Mouse (Mus musculus) MEL (cell line): ENCODE results near the gene Rpl12.

Experiments
- CTCF ChIP-seq, 3 experiments: IDR thresholded peaks in 2 of 3; conservative IDR thresholded peaks in 1 of 3; 2 replicates each; pipeline ENCODE4 v1.5.1; 2011 to 2012; ENCODE audit warnings: low read length in 3 of 3, low read depth in 2 of 3, mild to moderate bottlenecking in 2 of 3, improper control_type of control experiment in 1 of 3, inconsistent platforms in 1 of 3, mixed read lengths in 1 of 3, moderate library complexity in 1 of 3; ENCODE audit not compliant: control insufficient read depth in 1 of 3, insufficient read depth in 1 of 3, poor library complexity in 1 of 3, severe bottlenecking in 1 of 3
- EP300 ChIP-seq, 2 experiments: IDR thresholded peaks; 2 replicates each; pipeline ENCODE4 v1.6.1; 2011; ENCODE audit warnings: improper control_type of control experiment in 2 of 2, low read length in 2 of 2, low read depth in 1 of 2, mild to moderate bottlenecking in 1 of 2
- KAT2A ChIP-seq: conservative IDR thresholded peaks from 2 replicates; pipeline ENCODE4 v1.6.1; 2012; ENCODE audit warnings: low read depth, low read length, improper control_type of control experiment, inconsistent platforms
- MAX ChIP-seq: IDR thresholded peaks from 2 replicates; pipeline ENCODE4 v1.6.1; 2011; ENCODE audit warnings: low read length, improper control_type of control experiment
- MAZ ChIP-seq: IDR thresholded peaks from 2 replicates; pipeline ENCODE4 v1.6.1; 2012; ENCODE audit warnings: low read depth, mild to moderate bottlenecking, inconsistent platforms, low read length, improper control_type of control experiment
- NRF1 ChIP-seq: IDR thresholded peaks from 2 replicates; pipeline ENCODE4 v1.6.1; 2014; ENCODE audit warnings: low read depth, mild to moderate bottlenecking, inconsistent platforms, low read length, improper control_type of control experiment, moderate library complexity; ENCODE audit not compliant: poor library complexity, insufficient read depth, severe bottlenecking
- POLR2A ChIP-seq, 2 experiments: IDR thresholded peaks; 2 replicates each; pipeline ENCODE4 v1.6.1; 2011 to 2012; ENCODE audit warnings: low read length in 2 of 2, mild to moderate bottlenecking in 2 of 2, control low read depth in 1 of 2, improper control_type of control experiment in 1 of 2, low read depth in 1 of 2, moderate library complexity in 1 of 2; ENCODE audit not compliant: control insufficient read depth in 1 of 2, insufficient read depth in 1 of 2, poor library complexity in 1 of 2
- RCOR1 ChIP-seq: IDR thresholded peaks from 2 replicates; pipeline ENCODE4 v1.6.1; 2012; ENCODE audit warnings: low read depth, mild to moderate bottlenecking, inconsistent platforms, low read length, improper control_type of control experiment
- ZC3H11A ChIP-seq: IDR thresholded peaks from 2 replicates; pipeline ENCODE4 v1.6.1; 2012; ENCODE audit warnings: low read depth, mild to moderate bottlenecking, inconsistent platforms, low read length, improper control_type of control experiment
- ZKSCAN1 ChIP-seq: IDR thresholded peaks from 2 replicates; pipeline ENCODE4 v1.6.1; 2012; ENCODE audit warnings: low read depth, mild to moderate bottlenecking, inconsistent platforms, low read length, improper control_type of control experiment, moderate library complexity

DNA sequence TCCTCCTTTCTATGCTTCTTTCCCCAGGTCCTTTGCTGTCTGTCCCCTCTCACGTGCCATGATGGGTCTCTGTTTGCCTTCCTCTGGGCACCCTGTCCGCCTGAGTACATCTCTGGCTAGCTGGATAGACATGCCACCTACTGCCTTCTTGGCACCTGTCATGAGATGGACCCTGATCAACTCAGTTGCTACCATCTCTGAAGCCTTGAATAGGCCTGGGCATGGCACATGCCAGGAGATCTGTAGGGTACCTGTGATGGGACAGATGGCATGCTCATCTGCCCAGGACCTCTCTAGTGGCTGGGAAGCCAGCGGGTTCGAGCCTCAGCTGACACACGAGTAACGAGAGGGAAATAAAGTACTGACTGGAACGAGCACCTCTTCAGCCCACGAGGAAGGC lies 12.9 kb downstream of the Rpl12 start:
- TF ChIP-seq POLR2A (IDR thresholded peaks at IDR 0.05; ENCODE audit: control insufficient read depth in 1 of 2, insufficient read depth in 1 of 2, low read depth in 1 of 2, low read length in 2 of 2, poor library complexity in 1 of 2) (no peak), EP300 (IDR thresholded peaks at IDR 0.05; ENCODE audit: low read depth in 1 of 2, low read length in 2 of 2) (no peak), CTCF (IDR thresholded peaks at IDR 0.05 in 2 of 3, conservative IDR thresholded peaks at IDR 0.05 in 1 of 3; ENCODE audit: control insufficient read depth in 1 of 3, insufficient read depth in 1 of 3, low read depth in 2 of 3, low read length in 3 of 3, poor library complexity in 1 of 3, severe bottlenecking in 1 of 3) (no peak), ZC3H11A (no peak), RCOR1 (no peak), ZKSCAN1 (no peak), MAZ (no peak), NRF1 (no peak), MAX (no peak), KAT2A (no peak)
